Mouse (Mus musculus) heart, embryonic 10.5 days (tissue): Measurements from ENCODE around the gene Vmn2r100. TPM values are rescaled to one million over a fixed set of nuclear protein-coding genes. Genes with fewer than 3 reads are reported as not detected.

Experiments used
- DNase-seq: peaks from one replicate; pipeline ENCODE4 v3.0.0-alpha.2; 2017; ENCODE audit warnings: low spot score
- H3K27ac ChIP-seq: fragments of 300-500 bp; sonication (generic); 2 replicates; pipeline ENCODE4 v1.5.1; 2016; ENCODE audit warnings: mild to moderate bottlenecking
- H3K27me3 ChIP-seq: fragments of 300-500 bp; sonication (generic); 2 replicates; pipeline ENCODE4 v1.6.1; 2016; ENCODE audit warnings: mild to moderate bottlenecking; ENCODE audit not compliant: poor library complexity, insufficient read depth, severe bottlenecking
- H3K36me3 ChIP-seq: fragments of 300-500 bp; sonication (generic); 2 replicates; pipeline ENCODE4 v1.6.1; 2016; ENCODE audit warnings: mild to moderate bottlenecking, moderate library complexity
- H3K4me1 ChIP-seq: fragments of 300-500 bp; sonication (generic); 2 replicates; pipeline ENCODE4 v1.6.1; 2016; ENCODE audit warnings: mild to moderate bottlenecking
- H3K4me3 ChIP-seq: fragments of 300-500 bp; sonication (generic); 2 replicates; pipeline ENCODE4 v1.5.1; 2016; ENCODE audit warnings: mild to moderate bottlenecking, moderate library complexity
- H3K9me3 ChIP-seq: fragments of 300-500 bp; sonication (generic); 2 replicates; pipeline ENCODE4 v1.6.1; 2016; ENCODE audit warnings: mild to moderate bottlenecking, moderate library complexity
- polyA plus RNA-seq: library from polyadenylated mRNA; unstranded; fragments of >200 nt; fragmentation: Nextera tagmentation; extraction: Ambion mirVana; gene quantifications from 2 replicates; pipeline ENCODE4 v1.2.1, GENCODE M21; 2016

Gene Vmn2r100
- polyA plus RNA-seq = not detected in 2 replicates

DNA sequence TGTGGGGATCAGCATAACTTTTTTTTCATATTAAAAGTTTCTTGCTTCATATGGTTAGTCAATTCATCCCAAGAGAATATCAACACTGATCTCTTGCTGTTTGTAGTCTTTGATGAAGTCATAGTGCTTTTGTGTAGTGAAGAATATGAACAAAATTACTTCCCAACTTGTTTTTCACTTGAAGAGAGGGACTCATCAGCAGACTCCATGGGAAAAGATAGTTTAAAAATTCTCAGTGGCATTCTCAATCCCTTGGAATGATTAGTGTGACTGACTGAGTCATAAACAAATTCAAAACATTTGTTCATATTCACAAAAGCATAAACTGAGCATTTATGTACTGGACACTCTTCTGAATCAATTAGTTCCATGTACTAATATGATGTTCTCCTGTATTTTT lies at the start of gene Vmn2r100:
TSS of gene Vmn2r100 (plus strand) at position 301 of the 400 bp plus-strand sequence.
- H3K27me3 ChIP-seq = no peaks in the 10 kb centered on the region
- no peak within 1 kb of the TSS for H3K27ac ChIP-seq
- DNase-seq = no peak
- H3K4me3 ChIP-seq = no peak within 1 kb of the TSS
- H3K36me3 ChIP-seq = no peaks in the 10 kb centered on the region
- no peaks in the 10 kb centered on the region for H3K9me3 ChIP-seq
- H3K4me1 ChIP-seq = no peaks in the 10 kb centered on the region

DNA sequence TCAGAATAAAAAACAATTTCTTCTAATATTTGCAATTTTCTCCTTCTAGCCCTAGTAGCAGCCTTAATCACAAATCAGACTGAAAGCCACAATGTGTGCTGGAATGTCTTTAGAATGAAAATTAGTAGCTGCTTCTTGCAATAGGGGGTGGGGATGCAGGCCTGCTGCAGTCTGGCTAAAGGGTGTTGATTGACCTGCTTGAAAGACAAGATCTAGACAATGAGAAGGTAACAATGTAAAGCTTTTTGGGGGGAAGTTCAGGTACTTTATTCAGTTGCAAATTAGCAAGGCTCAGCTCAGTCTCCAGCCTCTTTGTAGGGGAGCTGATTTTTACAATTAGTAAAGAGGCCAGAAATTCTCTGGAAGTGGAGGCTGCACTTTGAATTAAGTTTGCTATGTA lies 21.7 kb upstream of the Vmn2r100 start:
- Histone ChIP-seq H3K9me3 (peaks cover 11% of the 10 kb centered on the region), H3K4me1 (no peaks in the 10 kb centered on the region)

DNA sequence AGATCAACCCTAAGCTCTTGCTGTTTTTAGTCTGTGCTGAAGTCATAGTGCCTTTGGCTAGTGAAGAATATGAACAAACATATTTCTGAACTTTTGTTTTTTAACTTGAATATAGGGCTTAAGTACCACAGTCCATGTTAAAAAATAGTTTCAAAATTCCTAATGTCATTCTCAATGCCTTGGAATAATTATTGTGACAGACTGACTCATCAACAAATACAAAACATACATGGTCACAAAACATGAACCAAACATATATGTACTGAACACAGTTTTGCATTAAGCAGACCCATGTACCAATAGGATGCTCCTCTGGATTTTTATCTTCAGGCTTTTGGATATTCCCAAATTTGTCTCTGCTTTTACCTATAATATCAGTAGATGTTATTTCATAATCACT lies 72.4 kb downstream of the Vmn2r100 start, which contains the start of gene Vmn2r101:
TSS of gene Vmn2r101 (plus strand) at position 301 of the 400 bp plus-strand sequence.
- H3K27me3 ChIP-seq = no peaks in the 10 kb centered on the region
- H3K27ac ChIP-seq = no peak within 1 kb of the TSS
- H3K36me3 ChIP-seq = no peaks in the 10 kb centered on the region
- no peaks in the 10 kb centered on the region for H3K4me1 ChIP-seq
- DNase-seq = no peak
- H3K9me3 ChIP-seq = 0 out of 2 replicates have a peak, but pooled peaks cover 6% of the 10 kb centered on the region
- no peak within 1 kb of the TSS for H3K4me3 ChIP-seq

More for the DNA sequence above, 21.7 kb upstream of the Vmn2r100 start:
- no peaks in the 10 kb centered on the region for H3K36me3 ChIP-seq
- no peak for DNase-seq
- H3K27me3 ChIP-seq = no peaks in the 10 kb centered on the region
- no peak overlapping the region for H3K4me3 ChIP-seq
- H3K27ac ChIP-seq = no peak overlapping the region

Other genes starting within 250 kb of the Vmn2r100 start
- gene Vmn2r99, start 142.8 kb upstream of the Vmn2r100 start, polyA plus RNA-seq = not detected in 2 replicates
- gene Vmn2r101, start 72.5 kb downstream of the Vmn2r100 start, polyA plus RNA-seq = not detected in 2 replicates
- not detected in 2 replicates for gene Vmn2r102, start 155.6 kb downstream of the Vmn2r100 start, polyA plus RNA-seq